Mouse (Mus musculus) MEL-GATA-1-ER (cell line): ENCODE data around the gene Fmo4.
"Not testable (repeated sequence)": the region's sequence is repeated elsewhere in the genome, so short reads cannot be mapped to it uniquely, and the experiment has no call there.

Source experiments
- DNase-seq: peaks from one replicate; pipeline ENCODE4 v3.0.0-alpha.2; 2012; ENCODE audit warnings: low read depth; ENCODE audit errors: extremely low read depth

Fmo4 gene

DNA sequence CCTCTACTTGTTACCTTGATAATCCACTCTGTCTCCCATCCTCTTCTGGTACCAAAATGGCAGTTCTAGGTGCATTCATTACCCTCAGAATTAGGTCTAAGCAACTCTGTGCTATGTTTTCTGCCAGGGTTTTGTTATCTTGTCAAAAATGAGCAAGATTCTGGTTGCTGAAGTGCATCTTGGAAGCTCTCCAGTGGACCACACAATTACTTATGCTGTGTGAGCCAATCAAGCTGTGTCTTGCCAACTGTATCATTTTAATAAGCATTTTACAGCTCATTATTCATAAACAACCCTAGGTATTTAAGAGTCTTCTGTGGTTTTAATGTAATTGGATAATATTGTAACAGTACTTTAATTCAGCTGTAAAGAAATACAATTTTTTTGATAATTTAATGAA, 17.3 kb downstream of the Fmo4 start:
- DNase-seq: no peak

GRCm38 (mm10) chr1:162792306-162793044, 21.3 kb downstream of the Fmo4 start:
- no peak for DNase-seq

DNA sequence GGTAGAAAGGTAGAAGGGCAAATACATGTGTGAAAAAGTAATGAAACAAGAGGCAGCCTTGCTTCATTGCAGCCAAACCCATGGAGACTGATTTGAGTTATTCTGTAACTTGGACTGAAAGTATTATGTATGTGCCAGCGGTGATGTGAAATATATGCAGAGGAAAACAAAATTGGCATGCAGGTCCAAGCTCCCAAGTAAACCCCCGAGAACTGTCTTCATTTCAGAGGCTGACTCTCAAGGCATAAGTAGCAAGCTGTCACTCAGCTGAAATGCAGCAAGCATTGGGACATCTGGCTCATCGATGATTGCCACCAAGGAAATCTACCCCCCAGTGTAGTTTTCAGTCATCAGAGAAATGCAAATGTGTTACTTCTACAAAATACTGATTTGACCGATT, 28.6 kb downstream of the Fmo4 start:
- DNase-seq: no peak

- no peak for DNase-seq
Measured at GRCm38 (mm10) chr1:162783669-162784248, 30.0 kb downstream of the Fmo4 start.

GRCm38 (mm10) chr1:162781035-162781434, 32.7 kb downstream of the Fmo4 start:
- DNase-seq: not testable (repeated sequence)

DNA sequence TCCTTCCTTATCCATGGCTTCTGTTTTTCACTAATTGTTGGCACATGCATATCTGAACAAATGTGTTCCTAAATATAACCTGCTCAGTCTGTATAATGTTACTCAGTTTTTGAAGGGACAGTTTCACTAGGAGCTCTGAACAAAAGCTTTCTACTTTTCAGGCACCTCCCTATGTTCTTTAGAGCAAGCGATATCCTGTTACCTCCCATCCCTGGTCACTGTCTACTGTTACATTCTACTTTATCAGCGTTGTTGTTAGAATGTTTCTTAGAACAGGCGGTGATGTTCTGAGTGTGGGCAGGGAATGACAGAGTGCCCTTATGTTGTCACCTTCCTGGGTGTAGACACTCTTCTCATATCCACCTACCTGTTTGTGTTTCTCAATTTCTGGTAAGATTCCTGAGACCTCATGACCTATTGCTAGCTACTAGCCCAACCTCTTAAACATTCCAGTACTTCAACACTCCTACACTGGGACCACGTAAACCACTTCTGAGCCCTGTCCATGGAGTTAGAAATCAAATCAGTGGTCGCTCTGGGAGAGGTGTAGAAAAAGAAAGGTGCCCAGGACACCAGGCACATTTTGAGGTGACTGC, 35.7 kb downstream of the Fmo4 start:
- DNase-seq: no peak

DNA sequence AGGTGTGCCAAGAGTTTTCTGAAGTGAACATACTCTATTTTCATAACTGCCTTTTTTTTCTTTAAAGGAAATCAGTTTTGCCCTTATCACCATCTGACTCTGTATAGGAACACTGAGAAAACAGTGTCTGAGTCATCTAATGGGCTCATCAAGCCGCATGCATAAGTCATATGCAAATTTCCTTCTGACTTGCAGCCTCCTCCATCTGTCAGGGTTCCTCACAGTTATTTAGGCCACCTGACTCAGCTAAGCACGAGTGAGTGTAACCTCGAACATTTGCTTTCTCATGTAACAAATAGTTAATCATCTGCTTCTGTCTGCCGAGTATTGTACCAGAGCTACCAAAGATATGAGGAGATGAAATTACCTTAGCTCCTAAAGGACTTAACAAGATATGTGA, 40.1 kb downstream of the Fmo4 start:
- no peak for DNase-seq

DNA sequence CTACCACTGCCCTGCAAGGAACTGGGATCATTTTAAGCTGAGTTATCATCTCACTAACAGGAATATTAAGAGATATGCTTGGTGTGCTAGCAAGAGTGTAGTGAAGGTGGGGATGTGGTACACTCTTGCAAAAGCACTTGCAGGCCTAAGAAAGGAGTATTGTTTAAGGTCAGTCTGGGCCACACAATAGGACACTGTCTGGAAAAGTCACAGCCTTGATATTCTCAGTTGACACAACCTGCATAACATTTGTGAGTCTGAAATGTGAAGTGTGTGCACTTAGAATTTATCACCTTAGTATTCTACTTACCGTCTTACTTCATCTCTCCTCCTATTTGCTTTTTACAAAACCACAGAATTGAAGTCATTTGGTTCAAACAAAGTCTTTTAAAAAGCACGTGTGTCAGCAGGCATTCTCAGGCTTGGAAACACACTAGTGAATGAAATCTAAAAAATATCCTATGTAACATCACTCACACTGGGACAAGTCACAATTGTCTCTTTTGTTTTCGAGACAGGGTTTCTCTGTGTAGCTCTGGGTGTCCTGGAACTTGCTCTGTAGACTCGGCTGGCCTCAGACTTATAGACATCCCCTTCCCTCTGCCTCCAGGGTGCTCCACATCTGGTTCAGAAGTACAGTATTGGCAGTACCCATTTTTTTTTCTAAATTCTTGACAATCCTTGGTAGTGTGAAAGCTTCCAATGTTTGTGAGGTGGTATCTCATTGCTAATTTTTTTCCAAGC, 42.0 kb downstream of the Fmo4 start:
- no peak for DNase-seq

- DNase-seq: no peak
Measured at GRCm38 (mm10) chr1:162752009-162752408, 61.8 kb downstream of the Fmo4 start.

GRCm38 (mm10) chr1:162749607-162750006, 64.2 kb downstream of the Fmo4 start:
- no peak for DNase-seq

GRCm38 (mm10) chr1:162748761-162749160, 65.0 kb downstream of the Fmo4 start:
- DNase-seq: no peak
